In the genomic region with DNA sequence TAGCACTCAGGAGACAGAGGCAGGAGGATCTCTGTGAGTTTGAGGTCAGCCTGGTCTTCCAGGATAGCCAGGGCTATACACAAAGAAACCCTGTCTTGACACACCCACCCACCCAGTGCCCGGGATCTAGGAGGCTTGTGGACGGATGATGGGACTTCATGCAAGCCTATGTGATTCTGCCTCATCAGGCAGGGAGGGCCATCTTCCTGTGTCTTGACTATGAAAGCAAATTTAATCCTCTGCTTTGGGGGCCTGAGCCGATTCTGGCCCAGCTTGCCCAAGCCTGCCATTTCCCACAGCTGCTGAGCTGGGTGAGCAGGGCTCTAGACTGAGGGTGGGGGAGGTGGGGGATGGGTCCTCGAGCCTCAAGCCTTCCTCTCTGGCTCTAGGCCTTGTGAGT, we compare ENCODE assay signal across 17 mouse cellular contexts. TPM values are rescaled to one million over a fixed set of nuclear protein-coding genes. Genes with fewer than 3 reads are reported as not detected.
DNase-seq lines count a peak whose midpoint lies in the region; ATAC-seq and TF ChIP-seq lines count a peak whose summit lies in the region.
"Had no signal": no experiment of that assay in that cellular context is flagged by ENCODE, and none has a peak within 500 bp of the region (broad histone marks: within the 10 kb centered on the region; RNA-seq: fewer than 3 reads in every experiment).

No protein-coding gene starts in this region.

- DNase-seq in kidney, adult 2 months: no peak
- DNase-seq in kidney, adult 11 months: no peak
- DNase-seq in lung, postnatal 36 days: no peak
- DNase-seq in frontal cortex, postnatal 36 days (ENCODE audit: low spot score in 2 of 2): no peak
- no peak for DNase-seq in embryo, embryonic 9.5 days (ENCODE audit: extremely low spot score)
- DNase-seq: cerebellum, adult 8-10 months; gastrocnemius, adult 2 months; right cerebral cortex, postnatal 4 days; thymus, postnatal 25 days had no signal

- H3K9me3 ChIP-seq in lung, embryonic 16.5 days (ENCODE audit: control insufficient read depth, low read length): no peaks in the 10 kb centered on the region
- H3K9me3 ChIP-seq in embryonic facial prominence, embryonic 15.5 days (replicated peaks): no peaks in the 10 kb centered on the region
- no peaks in the 10 kb centered on the region for H3K9me3 ChIP-seq in stomach, embryonic 16.5 days (replicated peaks; ENCODE audit: control insufficient read depth, low read length)
- H3K9me3 ChIP-seq: hindbrain, embryonic 15.5 days; neural tube, embryonic 12.5 days had no signal

- ATAC-seq in lung, embryonic 16.5 days (ENCODE audit: low read depth): no peak
- ATAC-seq in embryonic facial prominence, embryonic 15.5 days (ENCODE audit: insufficient number of reproducible peaks, low FRiP score, low TSS enrichment, low read depth): no peak
- no peak for ATAC-seq in stomach, embryonic 16.5 days (ENCODE audit: insufficient read depth, low FRiP score)
- ATAC-seq: forebrain, embryonic 16.5 days had no signal

- H3K4me2 ChIP-seq in lung, embryonic 16.5 days (ENCODE audit: low read depth, low read length): no peak overlapping the region
- H3K4me2 ChIP-seq in embryonic facial prominence, embryonic 15.5 days (replicated peaks): no peak overlapping the region
- H3K4me2 ChIP-seq in stomach, embryonic 16.5 days (ENCODE audit: low read depth, low read length): 0 out of 2 replicates have a peak overlapping the region, but pooled peaks have one; percentile 17
- H3K4me2 ChIP-seq: hindbrain, embryonic 15.5 days; neural tube, embryonic 12.5 days had no signal

- no peak for TF ChIP-seq POLR2A in kidney, adult 2 months (IDR thresholded peaks at IDR 0.05; ENCODE audit: low read depth, low read length)

- peak overlapping the region; percentile 64 for H3K27ac ChIP-seq in kidney, adult 2 months (ENCODE audit: insufficient read depth, low read depth, low read length)
- peak overlapping the region; percentile 77 for H3K27ac ChIP-seq in lung, embryonic 16.5 days (ENCODE audit: low read length)
- H3K27ac ChIP-seq in embryonic facial prominence, embryonic 15.5 days (replicated peaks): 0 out of 2 replicates have a peak overlapping the region, but pooled peaks have one; percentile 23
- H3K27ac ChIP-seq in stomach, embryonic 16.5 days (ENCODE audit: low read length): peak overlapping the region; percentile 79
- H3K27ac ChIP-seq: gastrocnemius, adult 2 months; hindbrain, embryonic 15.5 days; layer of hippocampus, adult 2 months; neural tube, embryonic 12.5 days had no signal

- TF ChIP-seq CTCF in kidney, adult 2 months (conservative IDR thresholded peaks at IDR 0.05; ENCODE audit: insufficient read depth, insufficient read length, low read depth, low read length): no peak

- WGBS in kidney, adult 2 months: 71% methylated on average over 4 of the region's 4 CpGs
- WGBS in lung, embryonic 16.5 days: 56% methylated on average over 4 of the region's 4 CpGs
- WGBS in embryonic facial prominence, embryonic 15.5 days: 65% methylated on average over 4 of the region's 4 CpGs
- 53% methylated on average over 4 of the region's 4 CpGs for WGBS in stomach, embryonic 16.5 days

- H3K36me3 ChIP-seq in kidney, adult 2 months (ENCODE audit: control insufficient read depth, insufficient read depth, low read length): no peaks in the 10 kb centered on the region
- no peaks in the 10 kb centered on the region for H3K36me3 ChIP-seq in lung, embryonic 16.5 days (ENCODE audit: control insufficient read depth, insufficient read depth, low read length)
- no peaks in the 10 kb centered on the region for H3K36me3 ChIP-seq in embryonic facial prominence, embryonic 15.5 days
- H3K36me3 ChIP-seq in stomach, embryonic 16.5 days (ENCODE audit: control insufficient read depth, insufficient read depth, low read length): no peaks in the 10 kb centered on the region
- H3K36me3 ChIP-seq: hindbrain, embryonic 15.5 days; neural tube, embryonic 12.5 days had no signal

- H3K4me3 ChIP-seq in kidney, adult 2 months (ENCODE audit: insufficient read depth, low read depth, low read length): no peak overlapping the region
- no peak overlapping the region for H3K4me3 ChIP-seq in lung, embryonic 16.5 days (ENCODE audit: low read length)
- no peak overlapping the region for H3K4me3 ChIP-seq in embryonic facial prominence, embryonic 15.5 days (replicated peaks)
- H3K4me3 ChIP-seq in stomach, embryonic 16.5 days (replicated peaks; ENCODE audit: low read length): no peak overlapping the region
- H3K4me3 ChIP-seq: erythroblast, embryonic 14.5 days; gastrocnemius, adult 2 months; hindbrain, embryonic 15.5 days; layer of hippocampus, adult 2 months; neural tube, embryonic 12.5 days had no signal

- peak overlapping the region; percentile 27; the same call in 1 of the 2 replicates for H3K9ac ChIP-seq in lung, embryonic 16.5 days (ENCODE audit: low read length)
- H3K9ac ChIP-seq in embryonic facial prominence, embryonic 15.5 days: no peak overlapping the region
- peak overlapping the region; percentile 40; the same call in 1 of the 2 replicates for H3K9ac ChIP-seq in stomach, embryonic 16.5 days (ENCODE audit: low read length)
- H3K9ac ChIP-seq: hindbrain, embryonic 15.5 days; neural tube, embryonic 12.5 days had no signal

- peaks cover 38% of the 10 kb centered on the region for H3K4me1 ChIP-seq in kidney, adult 2 months (ENCODE audit: control insufficient read depth, insufficient read depth, low read length)
- peaks cover 39% of the 10 kb centered on the region for H3K4me1 ChIP-seq in lung, embryonic 16.5 days (replicated peaks; ENCODE audit: control insufficient read depth, insufficient read depth, low read length)
- peaks cover 35% of the 10 kb centered on the region for H3K4me1 ChIP-seq in embryonic facial prominence, embryonic 15.5 days
- H3K4me1 ChIP-seq in stomach, embryonic 16.5 days (ENCODE audit: control insufficient read depth, insufficient read depth, low read length): peaks cover 33% of the 10 kb centered on the region

- no peaks in the 10 kb centered on the region; the same call in 1 of the 2 replicates for H3K27me3 ChIP-seq in kidney, adult 2 months (replicated peaks; ENCODE audit: control insufficient read depth, insufficient read depth, low read length)
- no peaks in the 10 kb centered on the region for H3K27me3 ChIP-seq in lung, embryonic 16.5 days (ENCODE audit: control insufficient read depth, insufficient read depth, low read depth, low read length)
- no peaks in the 10 kb centered on the region for H3K27me3 ChIP-seq in embryonic facial prominence, embryonic 15.5 days
- no peaks in the 10 kb centered on the region for H3K27me3 ChIP-seq in stomach, embryonic 16.5 days (ENCODE audit: control insufficient read depth, insufficient read depth, low read length)
- H3K27me3 ChIP-seq: hindbrain, embryonic 15.5 days had no signal

RNA-seq across cellular contexts. Expression of a gene that starts 2.0 kb away (rescaled TPM):
- polyA plus RNA-seq in kidney, adult 2 months (2012; rRNA removed): 10.2 and 10.5 TPM in 2 replicates
- 71.4 and 76.1 TPM in 2 replicates for polyA plus RNA-seq in lung, embryonic 16.5 days (2015; fragmentation: Nextera tagmentation; extraction: Ambion mirVana)
- polyA plus RNA-seq in embryonic facial prominence, embryonic 15.5 days (2015; fragmentation: Nextera tagmentation; extraction: Ambion mirVana): 30.8 and 32.3 TPM in 2 replicates
- polyA plus RNA-seq in stomach, embryonic 16.5 days (2015; fragmentation: Nextera tagmentation; extraction: Ambion mirVana): 77.2 and 85.0 TPM in 2 replicates

RNA-seq across cellular contexts. Expression of a gene that starts 14.5 kb away (rescaled TPM):
- 29.0 and 32.3 TPM in 2 replicates for polyA plus RNA-seq in kidney, adult 2 months (2012; rRNA removed)
- 0.99 and 1.1 TPM in 2 replicates for polyA plus RNA-seq in lung, embryonic 16.5 days (2015; fragmentation: Nextera tagmentation; extraction: Ambion mirVana)
- 0.48 and 0.62 TPM in 2 replicates for polyA plus RNA-seq in embryonic facial prominence, embryonic 15.5 days (2015; fragmentation: Nextera tagmentation; extraction: Ambion mirVana)
- polyA plus RNA-seq in stomach, embryonic 16.5 days (2015; fragmentation: Nextera tagmentation; extraction: Ambion mirVana): 2.7 and 3.8 TPM in 2 replicates

RNA-seq across cellular contexts. Expression of a gene that starts 19.7 kb away (rescaled TPM):
- polyA plus RNA-seq in kidney, adult 2 months (2012; rRNA removed): 30.1 and 33.8 TPM in 2 replicates
- 0.18 and 0.20 TPM in 2 replicates for polyA plus RNA-seq in lung, embryonic 16.5 days (2015; fragmentation: Nextera tagmentation; extraction: Ambion mirVana)
- polyA plus RNA-seq in embryonic facial prominence, embryonic 15.5 days (2015; fragmentation: Nextera tagmentation; extraction: Ambion mirVana): 0.05 TPM in 1 of 2 replicates, not detected in the other
- polyA plus RNA-seq in stomach, embryonic 16.5 days (2015; fragmentation: Nextera tagmentation; extraction: Ambion mirVana): 0.62 and 1.6 TPM in 2 replicates
- polyA plus RNA-seq: erythroblast, embryonic 14.5 days; neural tube, embryonic 12.5 days had no signal

Comparison
In these comparisons a context has a peak if more than half of its experiments do, and no peak if none do; other contexts are left out.
1. H3K27ac ChIP-seq: peak in every context shown above with its lines; median percentile 79 in stomach, embryonic 16.5 days; 77 in lung, embryonic 16.5 days; 64 in kidney, adult 2 months; 23 in embryonic facial prominence, embryonic 15.5 days.
2. RNA of a gene that starts 19.7 kb away (polyA plus RNA-seq): 30.1 to 33.8 TPM in kidney, adult 2 months; 0.62 to 1.6 TPM in stomach, embryonic 16.5 days, 0.18 to 0.20 TPM in lung, embryonic 16.5 days and 0.05 TPM in embryonic facial prominence, embryonic 15.5 days; every median in the first group is over 10 times any median in the second.